Mouse (Mus musculus): ENCODE measurements around the gene 4930519G04Rik.
"Not testable (repeated sequence)": the region's sequence is repeated elsewhere in the genome, so short reads cannot be mapped to it uniquely, and the experiment has no call there.

The 4930519G04Rik gene

DNA sequence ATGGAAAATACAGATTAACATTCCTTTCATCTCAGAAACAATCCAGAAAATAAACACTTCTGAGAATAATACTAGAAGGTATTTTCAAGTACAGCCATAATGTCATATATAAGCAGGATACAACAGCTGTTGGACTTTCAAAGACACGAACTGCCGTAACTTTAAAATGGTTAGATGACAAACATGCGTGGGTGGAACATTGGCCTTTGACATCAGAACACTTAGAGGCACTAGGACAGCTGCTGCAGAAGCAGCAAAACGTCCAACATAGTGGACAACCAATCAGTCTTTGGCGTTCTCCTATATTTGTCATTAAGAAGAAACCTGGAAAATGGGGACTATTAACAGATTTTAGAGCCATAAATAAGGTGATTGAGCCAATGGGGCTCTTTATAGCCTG is 13.0 kb upstream of the 4930519G04Rik start:
- not testable (repeated sequence) for DNase-seq (ENCODE audit: low read depth, low spot score)

DNA sequence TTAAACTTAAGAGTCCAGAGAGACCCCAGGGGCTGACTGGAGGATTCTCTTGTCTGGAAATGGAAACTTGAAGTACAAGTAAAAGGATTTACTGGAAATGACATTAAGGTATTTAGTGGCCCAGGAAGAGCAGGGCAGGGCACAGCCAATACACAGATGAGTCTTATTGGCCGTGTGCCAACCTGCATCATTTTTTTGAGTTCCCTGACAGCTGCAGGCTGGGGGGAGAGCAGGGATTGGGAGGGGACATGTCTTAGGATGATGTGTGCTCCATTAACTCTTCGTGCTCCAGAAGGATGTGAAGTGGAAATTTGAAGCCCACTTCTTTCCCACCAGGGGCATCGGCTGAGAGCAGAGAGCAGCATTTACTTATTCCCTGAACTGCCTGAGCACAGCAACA is 11.3 kb upstream of the 4930519G04Rik start:
- peak; percentile 27 for DNase-seq (ENCODE audit: low read depth, low spot score)

DNA sequence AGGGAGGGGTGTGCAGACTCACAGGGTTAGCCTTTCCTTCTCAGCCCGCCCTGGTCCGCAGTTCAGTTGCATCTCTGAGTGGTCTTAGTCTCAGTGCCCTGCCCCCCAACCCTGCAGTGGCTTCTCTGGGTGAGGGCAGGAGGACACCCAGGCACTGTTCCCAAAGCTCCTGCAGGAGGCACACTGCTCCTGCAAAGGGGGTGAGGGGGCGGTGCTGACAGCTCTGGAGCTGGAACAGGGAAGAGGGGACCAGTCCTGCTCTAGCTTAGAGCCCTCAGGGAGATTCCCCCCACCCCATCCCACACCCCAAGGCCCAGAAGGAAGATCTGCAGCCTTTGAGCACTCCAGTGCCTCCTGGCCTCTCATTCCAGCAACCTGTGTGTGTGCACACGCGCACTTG is 10.8 kb upstream of the 4930519G04Rik start:
- no peak for DNase-seq (ENCODE audit: low read depth, low spot score)

DNA sequence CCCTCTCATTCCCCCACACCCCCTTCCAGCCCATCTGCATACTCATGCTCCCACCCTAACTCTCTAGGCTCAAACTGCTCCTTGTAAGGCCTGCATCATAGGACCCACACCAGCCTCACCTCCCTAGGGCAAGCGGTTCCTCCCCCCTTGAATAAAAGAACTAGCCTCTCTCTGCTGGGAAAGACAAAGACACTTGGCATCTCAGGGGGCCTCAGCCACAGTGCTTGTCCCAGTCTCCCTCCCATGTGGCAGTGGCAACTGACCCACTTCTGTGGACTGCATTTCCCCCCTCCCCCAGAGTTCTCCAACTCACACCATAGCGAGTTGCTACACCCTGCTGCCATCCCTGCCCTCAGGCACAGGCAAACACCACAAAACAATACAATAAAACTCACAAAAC is 9.1 kb upstream of the 4930519G04Rik start:
- not testable (repeated sequence) for DNase-seq (ENCODE audit: low read depth, low spot score)

DNA sequence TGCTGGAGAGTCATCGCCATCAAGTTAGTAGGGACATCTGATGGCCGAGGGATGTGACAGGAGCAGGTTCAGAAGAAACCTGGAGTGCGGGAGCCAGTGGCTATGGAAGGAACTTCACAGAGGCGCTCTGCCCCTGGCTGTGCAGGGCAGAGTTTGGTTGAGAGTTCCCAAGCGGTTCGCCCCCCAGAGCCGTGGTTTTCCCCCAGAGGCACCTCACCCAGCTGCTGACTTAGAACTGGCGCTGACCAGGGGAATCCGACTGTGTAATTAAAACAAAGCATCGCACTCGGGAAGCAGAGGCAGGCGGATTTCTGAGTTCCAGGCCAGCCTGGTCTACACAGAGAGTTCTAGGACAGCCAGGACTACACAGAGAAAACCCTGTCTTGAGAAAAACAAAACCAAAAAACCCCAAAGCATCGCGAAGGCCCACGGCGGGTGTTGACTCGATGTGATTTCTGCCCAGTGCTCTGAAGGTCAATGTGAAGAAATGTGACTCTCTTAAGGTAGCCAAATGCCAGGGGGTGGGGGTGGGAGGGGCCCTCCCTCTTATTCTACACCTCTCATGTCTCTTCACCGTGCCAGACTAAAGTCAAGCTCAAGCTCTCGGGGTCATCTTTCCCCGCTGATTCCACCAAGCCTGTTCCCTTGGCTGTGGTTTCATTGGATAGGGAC is 1.8 kb upstream of the 4930519G04Rik start:
- no peak for DNase-seq (ENCODE audit: low read depth, low spot score)

DNA sequence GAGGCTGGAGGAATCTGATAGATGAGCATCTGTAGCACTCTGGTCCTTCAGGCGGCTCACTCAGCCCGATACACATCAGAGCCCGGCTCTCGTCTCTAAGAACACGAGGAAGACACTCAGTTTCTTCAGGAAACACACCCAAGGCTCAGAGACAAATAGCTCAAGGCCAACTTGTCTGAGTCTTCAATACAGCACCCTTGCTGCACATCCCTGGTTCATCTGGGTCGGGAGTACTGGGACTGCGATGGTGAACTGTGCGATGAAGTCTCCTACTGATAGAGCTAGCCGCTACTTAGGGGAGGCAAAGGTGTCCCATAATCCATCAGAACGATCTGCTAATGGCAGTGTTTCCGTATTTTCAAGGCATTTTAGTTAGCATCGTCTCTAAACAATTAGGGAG is 5.1 kb downstream of the 4930519G04Rik start, which contains the start of gene Gm9936:
Gm9936 (minus strand) TSS at position 101 of the 400 bp plus-strand sequence.
- DNase-seq (ENCODE audit: low read depth, low spot score): no peak

DNA sequence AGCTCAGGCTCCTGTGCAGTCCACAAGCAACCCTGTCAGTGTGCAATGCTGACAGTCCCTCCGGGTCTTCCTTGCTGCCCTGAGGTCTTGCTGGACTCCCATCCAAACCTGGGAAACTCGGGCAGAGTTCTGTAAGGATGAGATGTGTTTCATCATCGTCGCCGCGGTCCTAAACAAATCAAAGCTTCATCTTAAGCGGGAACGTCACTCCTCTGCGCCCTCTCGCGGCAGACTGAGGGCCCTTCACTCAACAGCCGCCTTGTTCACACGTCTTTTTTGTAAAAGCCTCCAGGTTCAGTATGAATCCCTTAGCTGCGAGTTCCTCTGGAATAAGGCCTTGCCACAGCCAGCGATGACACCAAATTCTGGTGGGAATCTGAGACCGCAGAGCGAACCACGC is 5.8 kb downstream of the 4930519G04Rik start:
- DNase-seq (ENCODE audit: low read depth, low spot score): peak; percentile 72

DNA sequence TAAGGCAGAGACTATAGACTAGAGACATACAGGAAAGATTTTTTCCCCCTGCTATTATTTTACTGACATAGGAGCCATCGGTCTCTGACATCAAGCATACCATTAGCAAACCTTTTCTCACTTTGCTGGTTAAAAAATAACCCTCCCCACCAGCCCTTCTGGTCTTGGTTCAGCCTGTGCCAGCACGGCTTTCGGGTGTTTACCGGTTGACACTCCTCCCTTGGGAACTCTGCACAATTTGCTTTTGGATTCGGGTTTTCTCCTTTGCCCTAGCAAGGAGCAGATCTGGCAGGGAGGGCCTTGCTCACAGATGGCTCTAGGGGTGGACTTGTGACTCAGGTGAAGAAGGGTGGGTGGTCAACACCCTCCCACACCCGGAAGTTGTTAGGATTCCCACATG is 8.3 kb downstream of the 4930519G04Rik start:
- DNase-seq (ENCODE audit: low read depth, low spot score): no peak

DNA sequence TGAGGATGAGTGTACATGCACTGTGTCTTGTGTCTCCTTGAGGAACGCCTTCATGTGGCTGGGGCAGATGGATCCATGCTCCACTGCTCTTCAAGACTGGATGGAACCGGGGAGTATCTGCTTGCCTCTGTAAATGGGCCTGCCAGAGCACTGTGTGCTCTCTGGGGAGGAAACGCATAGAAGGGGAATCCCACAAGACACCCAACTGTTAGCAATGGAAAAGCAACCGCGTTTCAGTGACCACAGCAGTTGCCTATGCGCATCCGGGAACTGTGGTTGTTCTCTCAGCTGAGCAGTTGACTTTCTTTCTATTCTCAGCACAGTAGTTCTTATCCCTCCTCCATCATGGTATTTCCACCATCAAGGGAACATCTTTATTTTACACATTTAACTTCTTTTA is 11.3 kb downstream of the 4930519G04Rik start:
- DNase-seq (ENCODE audit: low read depth, low spot score): no peak

DNA sequence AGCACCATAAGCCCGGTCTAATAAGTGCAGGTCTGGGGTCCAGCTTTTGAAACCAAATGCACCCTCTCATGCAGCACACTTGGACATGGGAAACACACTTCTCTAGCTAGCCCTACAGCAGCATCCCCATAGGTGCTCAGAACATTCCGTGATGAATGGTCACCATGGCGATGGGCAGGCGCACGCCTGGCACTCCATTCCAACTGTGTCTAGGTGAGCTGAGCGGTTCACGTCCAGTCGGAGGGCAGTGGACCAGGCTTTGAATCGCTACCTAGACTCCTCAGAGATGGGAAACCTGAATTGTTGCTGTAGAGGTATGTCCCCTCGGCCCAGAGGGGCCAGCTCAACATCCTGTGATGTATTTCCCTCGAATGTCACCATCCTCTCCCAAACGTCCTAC is 11.8 kb downstream of the 4930519G04Rik start:
- DNase-seq (ENCODE audit: low read depth, low spot score): no peak

DNA sequence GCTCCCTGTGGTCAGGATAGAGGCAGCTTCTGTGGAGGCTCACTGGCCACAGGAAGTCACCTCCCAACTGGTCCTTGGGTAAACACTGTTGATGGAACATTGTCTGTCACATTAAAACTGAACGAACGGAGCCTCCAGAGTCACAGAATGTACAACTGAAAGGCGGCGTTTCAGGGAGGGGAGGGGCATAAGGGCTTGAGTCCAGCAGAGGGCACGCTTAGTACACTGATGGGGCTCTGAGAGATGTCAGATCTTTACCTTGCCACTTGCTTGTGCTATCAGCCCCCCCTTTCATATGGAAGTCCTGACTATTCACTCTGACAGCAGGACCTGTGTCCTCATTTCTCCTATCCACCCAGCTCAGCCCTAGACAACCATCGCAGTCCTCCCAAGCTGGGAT is 22.4 kb downstream of the 4930519G04Rik start:
- DNase-seq (ENCODE audit: low read depth, low spot score): no peak

DNA sequence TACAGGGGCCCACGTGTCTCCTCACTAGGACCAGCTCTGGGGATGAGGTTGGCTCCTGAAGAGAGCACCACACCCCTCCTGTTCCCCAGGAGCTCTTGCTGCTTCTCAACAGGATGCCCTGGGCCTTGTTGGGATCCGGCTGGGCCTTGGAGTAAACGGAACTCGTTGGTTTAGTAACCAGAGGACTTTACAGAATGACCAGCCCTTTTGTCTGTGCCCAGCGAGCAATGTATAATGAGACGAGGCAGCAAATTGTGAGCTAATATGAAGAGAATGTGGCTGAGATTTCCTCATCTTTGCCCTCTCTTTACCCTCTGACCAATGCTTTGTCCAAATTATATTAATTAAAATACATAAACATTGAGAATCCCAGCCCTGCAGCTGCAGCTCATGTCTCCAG is 22.9 kb downstream of the 4930519G04Rik start:
- DNase-seq (ENCODE audit: low read depth, low spot score): no peak

DNA sequence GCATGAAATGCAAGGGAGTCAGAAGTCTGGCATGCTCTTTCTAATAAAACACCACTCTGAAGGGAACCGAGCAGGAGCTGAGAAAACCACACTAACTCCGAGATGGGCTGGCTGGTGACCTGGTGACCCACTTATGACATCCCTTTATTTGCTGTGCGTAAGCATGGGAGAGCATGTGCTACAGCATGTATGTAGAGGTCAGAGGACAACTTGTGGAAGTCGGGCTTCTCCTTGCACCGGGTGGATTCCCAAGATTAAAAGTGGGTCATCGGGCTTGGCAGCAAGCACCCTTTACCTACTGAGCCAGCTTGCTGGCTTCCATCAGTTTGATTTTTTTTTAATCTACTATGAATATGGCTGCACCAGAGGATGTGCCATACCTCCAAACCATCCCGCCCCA is 24.0 kb downstream of the 4930519G04Rik start:
- DNase-seq (ENCODE audit: low read depth, low spot score): no peak

DNA sequence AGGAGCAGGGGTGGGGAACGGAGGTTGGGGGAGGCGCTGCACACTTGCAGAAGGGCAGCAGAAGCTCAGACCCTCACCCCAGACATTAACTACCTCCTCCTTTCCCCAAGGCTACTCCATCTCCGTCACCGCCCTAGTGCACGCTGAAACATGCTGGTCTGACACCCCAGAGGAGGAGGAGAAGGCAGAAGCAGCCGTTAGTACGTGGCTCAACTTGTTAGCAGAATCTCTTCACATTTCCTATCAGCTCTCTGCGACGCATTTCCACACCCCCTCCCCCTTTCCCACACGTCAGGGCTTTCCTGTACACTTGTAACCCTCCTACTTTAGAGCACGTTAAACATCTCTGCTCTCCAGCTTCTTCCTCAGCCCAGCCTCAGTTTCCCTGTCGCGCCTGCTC is 25.9 kb downstream of the 4930519G04Rik start:
- DNase-seq (ENCODE audit: low read depth, low spot score): no peak

DNA sequence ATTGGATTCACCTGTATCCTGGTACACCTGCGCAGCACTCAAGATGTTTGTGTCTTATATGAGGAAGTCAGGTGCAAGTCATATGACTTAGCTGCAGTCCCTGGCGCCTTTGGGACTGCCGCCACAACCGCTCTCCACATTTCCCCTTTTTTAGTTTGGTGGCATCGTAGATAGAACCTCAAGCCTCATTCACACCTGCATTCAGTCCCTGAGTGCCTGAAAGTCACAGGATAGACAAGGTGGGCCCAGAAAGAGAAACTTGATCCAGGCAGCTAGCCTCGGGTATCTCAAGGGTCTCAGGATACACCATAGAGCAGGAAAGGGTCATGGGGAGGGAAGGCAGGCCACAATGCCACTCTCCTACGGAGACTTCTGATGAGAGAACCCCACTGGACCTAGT is 28.9 kb downstream of the 4930519G04Rik start:
- DNase-seq (ENCODE audit: low read depth, low spot score): not testable (repeated sequence)

DNA sequence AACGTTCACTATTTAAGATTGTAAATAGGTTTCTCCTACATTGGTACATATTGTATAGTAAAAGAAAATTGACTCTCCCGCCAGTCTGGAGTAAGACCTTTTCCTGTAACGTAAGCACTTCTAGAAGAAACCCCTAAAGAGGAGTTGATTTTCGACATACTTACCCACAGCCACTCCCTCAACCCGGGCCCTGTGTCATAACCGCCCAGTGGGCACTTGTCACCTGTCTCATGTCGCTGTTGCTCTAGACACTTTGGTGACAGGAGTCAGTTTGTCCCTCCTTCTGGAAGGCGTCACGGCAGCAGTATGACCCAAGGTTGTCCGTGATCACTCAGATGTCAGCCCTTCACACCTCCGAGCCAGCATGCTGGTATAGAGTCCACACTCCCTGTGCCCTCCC is 29.6 kb downstream of the 4930519G04Rik start:
- no peak for DNase-seq (ENCODE audit: low read depth, low spot score)

DNA sequence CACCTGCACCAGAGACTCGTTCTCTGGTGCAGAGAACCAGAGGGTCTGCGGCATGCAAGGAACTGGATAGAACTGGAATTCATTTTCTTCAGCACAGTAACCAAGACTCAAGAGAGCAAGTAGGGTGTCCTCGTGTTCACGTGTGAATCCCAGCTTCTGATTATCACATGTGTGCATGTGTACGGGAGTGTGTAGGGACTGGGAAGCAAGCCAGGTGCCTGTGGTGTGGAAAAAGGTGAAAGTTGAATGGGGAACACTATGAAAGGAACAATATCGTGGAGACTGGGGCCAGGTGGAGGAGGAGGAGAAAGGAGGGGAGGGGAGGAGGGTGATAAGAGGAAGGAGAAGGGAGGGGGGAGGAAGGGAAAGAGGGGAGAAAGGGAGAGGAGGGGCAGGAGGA is 33.3 kb downstream of the 4930519G04Rik start:
- no peak for DNase-seq (ENCODE audit: low read depth, low spot score)

DNA sequence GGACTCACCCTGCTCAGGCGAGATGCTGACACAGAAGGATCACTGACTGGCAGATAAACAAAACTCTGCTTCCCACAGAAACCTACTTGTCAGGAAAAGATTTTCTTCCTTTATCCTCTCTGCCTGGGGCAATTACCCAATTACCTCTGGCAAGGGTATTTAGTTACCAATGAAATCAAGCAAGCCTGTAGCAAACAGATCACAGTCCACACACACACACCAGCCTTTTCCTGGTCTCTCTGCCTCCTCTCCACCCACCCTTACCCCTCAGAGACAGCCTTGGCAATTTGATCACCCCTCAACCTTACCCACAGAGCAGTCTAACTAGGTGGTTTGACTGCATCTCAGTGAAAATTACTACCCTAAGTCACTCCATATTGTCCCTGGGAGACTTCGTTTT is 35.5 kb downstream of the 4930519G04Rik start:
- no peak for DNase-seq (ENCODE audit: low read depth, low spot score)

DNA sequence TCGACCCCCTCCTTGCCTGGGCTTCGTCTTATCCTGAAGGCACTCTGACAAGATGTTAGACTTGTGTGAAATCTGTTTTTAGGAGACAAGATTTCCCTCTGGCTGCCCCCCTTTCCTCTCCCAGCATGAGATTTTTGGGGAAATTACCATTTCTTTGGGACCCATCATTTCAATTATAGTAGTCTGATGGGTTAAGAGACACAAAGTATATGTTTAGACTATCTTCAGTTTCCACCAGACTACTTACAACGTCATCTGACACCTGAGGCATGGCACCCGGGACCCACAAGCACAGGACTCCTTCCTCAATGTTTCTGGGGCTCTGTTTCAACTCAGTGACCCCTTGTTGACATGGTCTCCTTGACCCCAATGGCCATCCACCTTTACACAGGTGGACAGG is 42.1 kb downstream of the 4930519G04Rik start:
- DNase-seq (ENCODE audit: low read depth, low spot score): no peak

DNA sequence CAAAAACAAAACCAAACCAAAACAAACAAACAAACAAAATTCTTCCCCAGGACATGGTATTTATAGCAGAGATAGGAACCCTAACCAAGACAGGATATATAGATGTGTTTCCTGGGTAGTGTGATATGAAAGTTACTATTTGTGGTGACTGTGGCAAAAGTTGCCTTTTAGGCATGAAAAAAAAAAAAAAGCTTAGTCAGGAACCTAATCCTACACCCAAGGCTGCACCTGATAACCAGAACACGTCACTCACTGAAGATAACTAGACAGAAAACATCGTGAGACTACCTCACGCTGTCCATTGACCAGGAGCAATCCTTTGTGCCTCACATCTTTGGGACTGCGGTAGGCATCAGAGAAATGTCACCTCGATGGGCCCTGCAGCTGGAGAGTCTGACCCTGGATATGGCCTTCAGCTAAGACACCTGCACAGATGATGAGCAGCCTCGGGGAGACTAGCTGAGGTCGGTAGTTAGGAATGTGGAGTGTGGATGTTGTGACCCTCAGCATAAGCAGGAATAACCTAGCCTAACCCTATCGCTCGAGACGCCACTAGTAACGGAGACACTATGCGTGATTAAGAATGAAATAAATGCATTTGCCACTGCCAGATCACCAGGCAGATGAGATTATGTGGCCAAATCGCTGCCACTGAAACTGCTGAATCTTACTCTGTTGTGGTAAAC is 43.4 kb downstream of the 4930519G04Rik start, which contains the start of gene Oasl2:
Oasl2 (plus strand) TSS at position 249 of the 686 bp plus-strand sequence.
- DNase-seq (ENCODE audit: low read depth, low spot score): no peak

DNA sequence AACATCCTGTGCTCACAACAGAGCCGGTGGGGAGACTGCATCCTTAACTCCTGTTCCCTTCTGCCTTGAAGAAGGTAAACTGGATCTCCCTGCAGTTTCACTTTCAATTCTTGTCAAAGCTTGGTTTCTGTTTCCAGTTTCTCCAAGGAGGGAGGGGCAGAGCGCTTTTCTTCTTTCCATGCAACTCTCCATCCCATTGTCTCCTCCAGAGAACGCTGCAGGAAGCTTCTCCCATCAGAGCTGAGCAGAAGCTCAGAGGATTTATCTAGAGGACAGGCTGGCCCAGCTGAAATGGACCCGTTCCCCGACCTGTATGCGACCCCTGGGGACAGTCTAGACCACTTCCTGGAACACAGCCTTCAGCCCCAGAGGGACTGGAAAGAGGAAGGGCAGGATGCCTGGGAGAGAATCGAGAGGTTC is 43.9 kb downstream of the 4930519G04Rik start:
- no peak for DNase-seq (ENCODE audit: low read depth, low spot score)

DNA sequence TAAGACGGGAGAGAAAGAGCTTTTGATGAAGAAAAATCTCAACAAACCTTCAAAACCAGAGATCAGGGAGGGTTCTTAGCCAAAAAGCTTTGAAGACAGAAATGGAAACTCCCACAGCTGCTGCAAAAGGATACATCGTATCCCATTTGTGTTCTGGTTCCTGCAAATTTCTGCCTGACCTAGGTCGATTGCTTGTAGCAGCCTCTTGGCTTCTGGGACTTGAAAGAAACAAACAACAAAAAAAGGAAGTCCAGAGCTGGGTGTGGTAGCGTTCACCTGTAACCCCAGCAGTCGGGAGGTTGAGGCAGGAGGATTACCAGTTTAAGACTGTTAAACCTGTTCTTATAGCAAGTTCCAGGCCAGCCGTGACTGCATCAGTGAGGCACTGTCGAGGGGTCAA is 45.4 kb downstream of the 4930519G04Rik start:
- no peak for DNase-seq (ENCODE audit: low read depth, low spot score)

DNA sequence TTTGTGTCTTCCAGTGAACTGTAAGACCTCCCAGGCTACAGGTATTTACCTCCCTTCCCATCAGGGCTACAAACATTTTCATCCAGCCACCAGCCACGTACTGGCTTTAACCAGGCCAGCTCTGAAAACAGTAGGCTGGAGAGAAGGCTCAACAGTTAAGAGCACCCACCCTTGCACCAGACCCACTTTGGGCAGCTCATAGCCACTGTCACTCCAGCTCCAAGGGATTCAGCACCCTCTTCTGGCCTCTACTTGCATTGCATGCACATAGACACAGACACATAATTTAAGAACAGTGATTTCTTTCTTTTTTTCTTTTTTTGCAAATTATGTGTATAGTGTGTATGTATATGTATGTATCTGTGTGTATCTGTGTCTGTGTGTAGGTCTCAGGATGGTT is 48.9 kb downstream of the 4930519G04Rik start:
- DNase-seq (ENCODE audit: low read depth, low spot score): no peak
